Mouse (Mus musculus): ENCODE measurements around the gene Cdk14.

Gene Cdk14

GRCm38 (mm10) chr5:4770609-4771008, 649.5 kb downstream of the Cdk14 start:
- DNase-seq, result no peak

GRCm38 (mm10) chr5:4767896-4768295, 652.2 kb downstream of the Cdk14 start:
- DNase-seq, result no peak

GRCm38 (mm10) chr5:4766719-4767118, 653.4 kb downstream of the Cdk14 start:
- DNase-seq, result no peak

GRCm38 (mm10) chr5:4761891-4762290, 658.2 kb downstream of the Cdk14 start:
- no peak for DNase-seq

- no peak for DNase-seq
These were observed 661.6 kb downstream of the Cdk14 start for GRCm38 (mm10) chr5:4758331-4759080.

- peak; percentile 96 for DNase-seq
These were observed 662.2 kb downstream of the Cdk14 start, which contains the start of gene Fzd1 for GRCm38 (mm10) chr5:4757902-4758301. Gene Fzd1, minus strand, starts transcription at chr5:4758035.

- peak; percentile 83 for DNase-seq
These were observed 663.0 kb downstream of the Cdk14 start for GRCm38 (mm10) chr5:4756871-4757711.

GRCm38 (mm10) chr5:4756001-4756681, 664.0 kb downstream of the Cdk14 start:
- DNase-seq, result peak; percentile 70

GRCm38 (mm10) chr5:4755326-4755725, 664.8 kb downstream of the Cdk14 start:
- no peak for DNase-seq

- peak; percentile 59 for DNase-seq
These were observed 665.3 kb downstream of the Cdk14 start for GRCm38 (mm10) chr5:4754701-4755281.
